Mouse (Mus musculus) lung, postnatal 0 days (tissue): ENCODE measurements around the gene 2010003K11Rik. TPM values are rescaled to one million over a fixed set of nuclear protein-coding genes. Genes with fewer than 3 reads are reported as not detected.

Experiments
- ATAC-seq: fragments of 200-750 bp; cut with Nextera tagmentation; 2 replicates; pipeline ENCODE4 v1.8.0; 2017; ENCODE audit warnings: moderate library complexity
- DNase-seq: peaks from one replicate; pipeline ENCODE4 v3.0.0-alpha.2; 2016; ENCODE audit warnings: low spot score
- H3K27ac ChIP-seq: fragments of 300-500 bp; sonication (generic); 2 replicates; pipeline ENCODE4 v1.5.1; 2014; ENCODE audit warnings: antibody characterized with exemption, mild to moderate bottlenecking, low read length, mixed read lengths
- H3K27me3 ChIP-seq: fragments of 300-500 bp; sonication (generic); replicated peaks from 2 replicates; pipeline ENCODE4 v1.6.1; 2014; ENCODE audit warnings: low read length, mixed read lengths; ENCODE audit not compliant: insufficient read depth
- H3K36me3 ChIP-seq: fragments of 300-500 bp; sonication (generic); 2 replicates; pipeline ENCODE4 v1.6.1; 2014; ENCODE audit warnings: low read length, mixed read lengths; ENCODE audit not compliant: insufficient read depth
- H3K4me1 ChIP-seq: fragments of 300-500 bp; sonication (generic); 2 replicates; pipeline ENCODE4 v1.6.1; 2014; ENCODE audit warnings: antibody characterized with exemption, low read depth, low read length, mixed read lengths; ENCODE audit not compliant: insufficient read depth
- H3K4me2 ChIP-seq: fragments of 300-500 bp; sonication (generic); replicated peaks from 2 replicates; pipeline ENCODE4 v1.6.1; 2014; ENCODE audit warnings: low read depth, mild to moderate bottlenecking, low read length, moderate library complexity, mixed read lengths
- H3K4me3 ChIP-seq: fragments of 300-500 bp; sonication (generic); 2 replicates; pipeline ENCODE4 v1.5.1; 2014; ENCODE audit warnings: low read depth, low read length
- H3K9ac ChIP-seq: fragments of 300-500 bp; sonication (generic); replicated peaks from 2 replicates; pipeline ENCODE4 v1.6.1; 2014; ENCODE audit warnings: low read depth, mild to moderate bottlenecking
- H3K9me3 ChIP-seq: fragments of 300-500 bp; sonication (generic); 2 replicates; pipeline ENCODE4 v1.6.1; 2016; ENCODE audit warnings: low read length, mixed read lengths
- CTCF ChIP-seq: IDR thresholded peaks from 2 replicates; pipeline ENCODE4 v1.5.1; 2016; ENCODE audit warnings: antibody characterized with exemption, mild to moderate bottlenecking
- EP300 ChIP-seq: IDR thresholded peaks from 2 replicates; pipeline ENCODE4 v1.6.1; 2016; ENCODE audit warnings: antibody characterized with exemption, mild to moderate bottlenecking, control low read depth
- WGBS: fragments of 180-500 bp; shearing (Covaris S2); extraction: QIAGEN DNeasy Blood & Tissue Kit; methylation state at CpG from one replicate; pipeline ENCODE4 v1.1.7; 2014; 5-methylcytosine and 5-hydroxymethylcytosine counted together
- polyA plus RNA-seq: library from polyadenylated mRNA; unstranded; fragments of >200 nt; fragmentation: Nextera tagmentation; extraction: Ambion mirVana; gene quantifications from 2 replicates; pipeline ENCODE4 v1.2.1, GENCODE M21; 2015

Gene 2010003K11Rik
- polyA plus RNA-seq, 1 experiment from 2014 or later, result 0.20 TPM

DNA sequence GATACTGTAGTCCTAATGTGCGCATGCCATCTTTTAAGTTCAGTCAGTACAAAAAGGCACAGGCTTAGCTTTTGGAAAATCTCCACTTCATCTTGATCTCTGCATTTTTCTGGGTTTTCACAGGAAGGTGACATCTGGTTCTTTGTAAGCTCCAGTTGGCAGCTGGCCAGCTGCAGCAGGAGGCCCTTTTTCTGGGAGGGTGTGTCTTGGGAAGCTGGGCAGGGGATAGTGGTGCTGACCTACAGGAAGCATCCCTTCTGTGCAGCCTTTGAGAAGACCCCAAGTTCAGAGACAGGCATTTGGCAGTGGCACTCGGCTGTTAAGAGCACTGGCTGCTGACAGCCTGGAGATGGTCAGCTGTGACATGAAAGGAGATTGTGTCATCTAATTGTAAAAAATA is 17.4 kb upstream of the 2010003K11Rik start:
- H3K27me3 ChIP-seq, result no peaks in the 10 kb centered on the region
- H3K9ac ChIP-seq, result no peak overlapping the region
- no peak overlapping the region for H3K27ac ChIP-seq
- peak; percentile 54 for DNase-seq
- H3K4me2 ChIP-seq, result no peak overlapping the region
- 50% methylated on average over 2 of the region's 2 CpGs for WGBS
- peak; percentile 59 for ATAC-seq
- H3K4me3 ChIP-seq, result no peak overlapping the region
- TF ChIP-seq EP300, result no peak
- TF ChIP-seq CTCF, result no peak
- H3K4me1 ChIP-seq, result no peaks in the 10 kb centered on the region; the same call in 1 of the 2 replicates
- no peaks in the 10 kb centered on the region for H3K9me3 ChIP-seq
- H3K36me3 ChIP-seq, result no peaks in the 10 kb centered on the region

DNA sequence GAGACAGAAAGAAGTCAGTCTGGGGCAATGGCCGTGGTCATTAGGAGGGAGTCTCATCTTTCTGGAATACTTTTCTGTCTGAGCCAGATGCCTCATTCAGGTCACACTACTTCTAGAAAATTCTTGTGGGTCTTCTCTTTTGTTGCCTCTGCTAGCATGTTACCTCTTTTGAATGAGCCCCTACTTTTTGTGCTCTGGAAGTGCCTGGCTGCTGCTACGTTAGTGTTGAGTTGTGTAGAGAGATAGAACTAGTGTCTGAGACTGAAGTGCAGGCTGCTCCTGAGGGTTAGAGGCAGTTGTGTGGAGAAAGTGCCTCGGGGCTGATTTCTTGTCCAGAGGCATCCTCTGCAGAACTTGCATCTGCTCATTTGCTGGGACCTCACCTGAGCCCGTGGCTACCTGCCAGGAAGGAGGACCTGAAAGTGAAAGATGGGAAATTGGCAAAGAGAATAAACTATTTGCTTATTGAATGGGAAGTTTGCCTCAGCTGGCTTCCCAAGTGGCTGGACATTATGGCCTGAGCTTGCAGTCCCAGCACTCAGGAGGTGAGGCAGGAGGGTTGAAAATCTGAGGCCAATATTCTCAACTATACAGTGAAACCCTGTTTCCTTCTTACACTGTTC is 15.0 kb upstream of the 2010003K11Rik start:
- no peaks in the 10 kb centered on the region for H3K36me3 ChIP-seq
- ATAC-seq (no peak), DNase-seq (no peak)
- H3K27me3 ChIP-seq, result no peaks in the 10 kb centered on the region
- no peaks in the 10 kb centered on the region for H3K9me3 ChIP-seq
- no peak overlapping the region for H3K4me3 ChIP-seq
- no peak overlapping the region for H3K9ac ChIP-seq
- 63% methylated on average over 4 of the region's 4 CpGs for WGBS
- peaks cover 5% of the 10 kb centered on the region; the same call in 1 of the 2 replicates for H3K4me1 ChIP-seq
- TF ChIP-seq EP300, result no peak
- TF ChIP-seq CTCF, result no peak
- H3K27ac ChIP-seq, result no peak overlapping the region
- H3K4me2 ChIP-seq, result no peak overlapping the region

GRCm38 (mm10) chr19:4511116-4511841 is 12.9 kb upstream of the 2010003K11Rik start:
- H3K4me2 ChIP-seq, result peak overlapping the region; percentile 82
- no peak overlapping the region for H3K27ac ChIP-seq
- ATAC-seq (no peak), DNase-seq (peak; percentile 72)
- H3K9ac ChIP-seq, result no peak overlapping the region
- peaks cover 5% of the 10 kb centered on the region; the same call in 1 of the 2 replicates for H3K4me1 ChIP-seq
- 6% methylated on average over 13 of the region's 13 CpGs for WGBS
- no peaks in the 10 kb centered on the region for H3K36me3 ChIP-seq
- no peaks in the 10 kb centered on the region for H3K9me3 ChIP-seq
- H3K4me3 ChIP-seq, result peak overlapping the region; percentile 73
- TF ChIP-seq EP300, result peak; percentile 24; the same call in 1 of the 2 replicates
- TF ChIP-seq CTCF, result no peak
- no peaks in the 10 kb centered on the region for H3K27me3 ChIP-seq

GRCm38 (mm10) chr19:4509986-4510963 is 11.9 kb upstream of the 2010003K11Rik start, which contains the start of gene Pcx:
Gene Pcx, plus strand, starts transcription at chr19:4510472.
- no peaks in the 10 kb centered on the region for H3K9me3 ChIP-seq
- peaks cover 5% of the 10 kb centered on the region; the same call in 1 of the 2 replicates for H3K4me1 ChIP-seq
- no peak within 1 kb of the TSS for H3K9ac ChIP-seq
- peak within 1 kb of the TSS; percentile 71 for H3K27ac ChIP-seq
- DNase-seq (peak; percentile 100), ATAC-seq (peak; percentile 99)
- peak within 1 kb of the TSS; percentile 82 for H3K4me2 ChIP-seq
- H3K36me3 ChIP-seq, result no peaks in the 10 kb centered on the region
- WGBS, result under 1% methylated on average over 67 of the region's 82 CpGs
- peak; percentile 83 for TF ChIP-seq EP300
- TF ChIP-seq CTCF, result peak; percentile 9; the same call in 1 of the 2 replicates
- H3K4me3 ChIP-seq, result peak within 1 kb of the TSS; percentile 73
- H3K27me3 ChIP-seq, result no peaks in the 10 kb centered on the region

GRCm38 (mm10) chr19:4507746-4508145 is 9.4 kb upstream of the 2010003K11Rik start:
- Histone ChIP-seq H3K36me3 (no peaks in the 10 kb centered on the region), H3K4me2 (no peak overlapping the region), H3K9ac (no peak overlapping the region), H3K9me3 (no peaks in the 10 kb centered on the region), H3K27ac (peak overlapping the region; percentile 33), H3K4me3 (no peak overlapping the region), H3K27me3 (no peaks in the 10 kb centered on the region), H3K4me1 (peaks cover 5% of the 10 kb centered on the region; the same call in 1 of the 2 replicates)
- TF ChIP-seq CTCF (no peak), EP300 (peak; percentile 35; the same call in 1 of the 2 replicates)
- 33% methylated on average over 3 of the region's 3 CpGs for WGBS
- DNase-seq (peak; percentile 72), ATAC-seq (no peak)
